Mouse (Mus musculus): ENCODE results near the gene Agap1.

Agap1 gene

GRCm38 (mm10) chr1:89457126-89458031 is 2.8 kb downstream of the Agap1 start:
- no peak for DNase-seq (ENCODE audit: low spot score in 2 of 2)

- no peak for DNase-seq (ENCODE audit: low spot score in 2 of 2)
Observed at GRCm38 (mm10) chr1:89461881-89462280, 7.3 kb downstream of the Agap1 start.

DNA sequence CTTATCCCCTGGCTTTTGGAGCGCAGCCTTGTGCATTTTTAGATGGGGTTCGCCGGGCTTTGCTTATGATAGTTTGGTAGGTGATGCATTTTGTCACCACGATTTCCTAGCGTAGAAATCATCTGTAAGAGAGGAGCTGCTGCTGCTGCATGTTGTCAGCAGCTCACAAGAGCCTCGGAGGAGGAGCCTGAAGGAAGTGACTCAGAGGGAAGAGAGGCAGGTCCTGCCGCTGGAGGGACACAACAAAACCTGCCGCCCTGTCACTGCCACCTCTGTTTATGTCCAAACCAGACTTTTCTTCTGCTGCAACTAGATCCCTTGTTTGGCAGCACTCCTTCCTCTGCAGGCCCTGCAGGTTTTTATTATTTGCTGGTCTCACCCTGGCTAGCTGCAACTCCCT is 8.5 kb downstream of the Agap1 start:
- DNase-seq (ENCODE audit: low spot score in 2 of 2), result no peak

GRCm38 (mm10) chr1:89465417-89466002 is 10.9 kb downstream of the Agap1 start:
- DNase-seq (ENCODE audit: low spot score in 2 of 2), result peak in 1 of 2 experiments; percentile 47

GRCm38 (mm10) chr1:89467321-89468069 is 12.9 kb downstream of the Agap1 start:
- DNase-seq (ENCODE audit: low spot score in 2 of 2), result no peak

GRCm38 (mm10) chr1:89468141-89468540 is 13.5 kb downstream of the Agap1 start:
- DNase-seq (ENCODE audit: low spot score in 2 of 2), result no peak

- no peak for DNase-seq (ENCODE audit: low spot score in 2 of 2)
Observed at GRCm38 (mm10) chr1:89471430-89471829, 16.8 kb downstream of the Agap1 start.

GRCm38 (mm10) chr1:89471891-89472290 is 17.3 kb downstream of the Agap1 start:
- DNase-seq (ENCODE audit: low spot score in 2 of 2), result peak; percentile 19 to 22

- DNase-seq (ENCODE audit: low spot score in 2 of 2), result no peak
Observed at GRCm38 (mm10) chr1:89473946-89474345, 19.3 kb downstream of the Agap1 start.

DNA sequence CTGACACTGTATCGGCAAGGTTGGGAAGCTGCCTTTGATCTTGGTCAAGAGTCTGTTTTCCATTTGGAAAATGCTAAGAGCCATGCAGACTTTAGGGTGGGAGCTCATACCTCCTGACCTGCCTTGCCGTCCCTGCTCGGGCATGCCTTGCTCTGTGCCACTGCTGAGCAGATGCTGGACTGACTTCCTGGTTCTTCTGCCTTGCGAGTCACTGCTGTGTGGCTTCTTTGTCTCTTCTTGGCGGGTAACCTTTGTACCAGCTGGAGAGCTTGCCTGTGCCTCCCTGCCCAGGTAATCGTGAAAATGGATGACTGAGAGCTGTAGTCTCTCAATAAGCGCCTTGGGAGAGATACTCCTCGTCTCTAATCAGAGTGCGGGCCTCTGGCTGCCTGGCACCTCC is 20.2 kb downstream of the Agap1 start:
- no peak for DNase-seq (ENCODE audit: low spot score in 2 of 2)

DNA sequence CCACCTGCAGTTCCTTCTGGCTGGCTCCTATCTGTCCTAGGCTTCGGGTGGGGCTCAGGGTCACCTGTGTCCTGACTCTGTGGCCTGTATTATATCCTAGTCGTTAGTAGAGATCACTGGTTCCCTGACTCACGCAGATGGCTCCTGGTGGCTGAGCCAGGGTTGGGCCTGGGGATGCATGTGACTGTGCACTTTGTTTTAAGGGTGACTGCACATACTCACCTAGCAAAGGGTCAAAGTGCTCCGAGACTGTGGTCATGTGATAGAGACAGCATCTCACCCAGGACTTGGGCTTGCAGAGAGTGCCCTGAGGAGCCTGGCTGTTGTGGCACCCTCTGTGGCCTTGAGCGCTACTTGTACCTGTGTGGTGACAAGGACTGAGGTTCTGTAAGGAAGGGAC is 22.4 kb downstream of the Agap1 start:
- no peak for DNase-seq (ENCODE audit: low spot score in 2 of 2)

DNA sequence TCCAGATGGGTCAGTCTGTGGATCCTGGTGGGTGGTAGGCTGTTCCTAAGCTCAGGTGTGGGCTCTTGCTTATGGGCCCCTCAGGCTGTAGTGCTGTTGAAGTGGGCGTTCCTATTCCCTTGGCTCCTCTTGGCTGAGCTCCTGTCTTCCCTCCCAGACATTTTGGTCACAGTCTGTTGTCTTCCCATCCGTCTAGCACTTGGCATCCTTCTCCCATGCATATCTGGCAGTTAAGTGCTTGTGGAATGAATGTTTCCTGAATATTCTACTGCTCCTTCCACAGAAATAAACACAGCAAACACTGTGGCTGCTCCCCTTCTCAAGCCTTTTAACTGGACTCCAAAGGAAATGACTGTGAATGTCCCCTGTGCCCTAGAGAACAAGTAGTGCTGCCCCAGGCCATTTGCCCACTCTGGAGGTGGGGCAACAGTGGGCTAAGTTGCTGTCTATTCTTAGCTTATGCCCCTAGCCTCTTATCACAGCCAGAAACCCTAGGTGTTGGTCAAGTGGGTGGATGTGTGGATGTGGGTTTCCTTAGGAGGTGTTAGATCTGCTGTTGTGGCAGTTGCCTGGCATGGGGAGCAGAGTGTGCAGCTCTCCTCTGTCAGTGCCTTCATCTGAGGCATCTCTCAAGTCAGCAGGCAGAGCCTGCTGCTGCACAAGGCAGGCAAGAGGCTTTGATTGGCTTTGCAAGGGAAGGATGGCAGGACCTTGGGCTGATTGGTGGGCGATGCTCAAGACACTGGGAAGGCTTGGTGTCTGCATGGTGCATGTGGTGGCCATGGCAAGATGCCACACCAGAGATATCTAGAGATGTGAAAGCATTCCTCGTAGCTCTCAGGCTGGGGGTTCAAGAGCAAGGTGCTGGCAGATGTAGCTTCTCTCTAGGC is 24.2 kb downstream of the Agap1 start:
- DNase-seq (ENCODE audit: low spot score in 2 of 2), result peak; percentile 44 to 58

DNA sequence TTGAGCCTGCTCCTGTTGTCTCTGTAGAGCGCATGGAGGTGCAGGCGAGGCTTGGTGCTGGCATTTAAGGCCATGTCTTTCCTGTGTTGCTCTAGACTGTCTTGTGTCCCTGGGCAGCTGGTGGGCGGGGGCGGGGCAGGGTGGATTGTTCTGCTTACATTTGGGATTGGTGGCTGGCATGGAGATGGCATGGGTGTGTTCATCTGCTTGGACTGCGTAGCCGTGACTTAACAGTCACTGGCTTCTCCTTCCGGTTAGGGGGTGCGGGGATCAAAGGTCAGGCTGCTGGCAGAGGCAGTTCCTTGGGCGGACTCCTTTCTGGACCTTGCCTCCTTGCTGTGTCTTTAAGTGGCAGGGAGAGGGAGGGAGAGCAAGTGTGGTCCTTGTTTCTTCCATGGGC is 26.5 kb downstream of the Agap1 start:
- DNase-seq (ENCODE audit: low spot score in 2 of 2), result no peak

DNA sequence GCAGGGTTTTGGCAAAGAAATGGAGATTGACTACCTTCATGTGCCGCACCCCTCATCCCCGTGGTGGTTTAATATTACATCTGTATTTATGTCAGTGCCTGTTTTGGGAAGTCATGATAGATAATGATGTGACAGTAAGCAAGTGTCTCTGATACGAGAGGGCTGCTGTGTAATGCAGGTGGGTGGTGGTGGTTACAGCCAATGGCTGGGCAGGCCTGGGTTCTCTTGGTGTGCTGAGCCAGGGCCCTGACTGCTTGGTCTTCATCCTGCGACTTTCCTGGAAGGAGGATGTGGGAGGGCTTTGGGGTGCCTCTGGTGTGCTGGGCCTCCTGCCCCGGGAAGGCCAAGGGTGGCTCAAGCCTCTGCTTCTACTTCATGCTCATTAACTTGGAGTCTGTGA is 28.2 kb downstream of the Agap1 start:
- no peak for DNase-seq (ENCODE audit: low spot score in 2 of 2)

DNA sequence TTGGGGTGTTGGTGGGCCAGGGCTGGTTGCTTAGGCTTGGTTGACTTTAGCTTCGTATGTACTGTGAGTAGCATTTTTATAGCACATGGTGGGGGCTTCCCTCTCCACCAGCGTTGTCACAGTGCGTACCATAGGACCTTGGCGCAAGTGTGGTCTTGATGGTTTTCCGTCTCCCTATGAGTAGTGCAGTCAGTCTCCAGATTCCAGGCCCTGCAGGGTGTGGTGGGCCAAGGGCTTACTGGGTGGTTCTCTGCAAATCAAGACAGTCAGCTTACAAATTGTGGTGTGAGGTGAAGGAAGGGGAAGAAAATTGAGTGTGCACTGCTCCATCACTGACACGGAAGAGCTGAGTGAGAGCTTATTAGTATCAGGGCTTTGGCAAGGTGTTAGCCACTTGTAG is 32.3 kb downstream of the Agap1 start:
- no peak for DNase-seq (ENCODE audit: low spot score in 2 of 2)

- DNase-seq (ENCODE audit: low spot score in 2 of 2), result no peak
Observed at GRCm38 (mm10) chr1:89489111-89489971, 34.7 kb downstream of the Agap1 start.

- no peak for DNase-seq (ENCODE audit: low spot score in 2 of 2)
Observed at GRCm38 (mm10) chr1:89493177-89493576, 38.6 kb downstream of the Agap1 start.

GRCm38 (mm10) chr1:89494816-89495215 is 40.2 kb downstream of the Agap1 start:
- no peak for DNase-seq (ENCODE audit: low spot score in 2 of 2)

DNA sequence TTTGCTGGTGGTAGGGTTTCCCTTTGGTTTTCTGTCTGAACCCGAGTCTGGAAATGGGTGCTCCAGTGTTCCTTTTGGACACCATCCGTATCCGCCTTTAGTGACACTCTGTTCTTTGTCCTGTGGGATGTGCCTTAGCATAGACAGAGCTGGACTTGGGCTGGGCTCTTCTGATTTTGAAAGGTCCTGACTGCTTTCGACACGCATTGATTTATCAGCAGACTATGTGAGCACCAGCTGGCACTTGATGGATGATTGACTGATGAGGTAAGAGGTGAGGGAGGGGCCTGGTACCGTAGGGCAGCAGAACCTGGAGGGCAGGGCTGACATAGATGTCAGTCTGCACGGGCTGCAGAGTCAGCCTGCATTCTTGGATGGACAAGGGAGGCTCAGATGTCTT is 41.6 kb downstream of the Agap1 start:
- no peak for DNase-seq (ENCODE audit: low spot score in 2 of 2)

DNA sequence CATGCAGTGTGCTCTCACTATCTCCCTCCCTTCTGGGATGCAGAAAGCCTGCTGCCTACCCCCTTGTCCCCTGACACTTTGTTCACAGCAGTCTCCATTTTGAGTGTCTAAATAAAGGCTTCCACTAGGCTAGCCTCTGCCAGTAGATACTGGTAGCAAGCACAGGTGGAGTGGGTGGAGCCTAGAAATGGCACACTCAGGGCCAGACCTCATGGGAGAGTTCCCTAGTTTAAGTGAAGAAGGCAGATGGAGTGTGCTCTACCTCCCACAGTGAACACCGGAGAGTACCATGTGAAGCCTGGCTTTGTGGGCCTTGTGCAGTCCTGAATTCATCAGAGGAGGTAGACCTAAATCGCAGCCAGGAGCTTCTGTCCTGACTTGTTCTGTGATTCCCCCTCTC is 46.3 kb downstream of the Agap1 start:
- no peak for DNase-seq (ENCODE audit: low spot score in 2 of 2)

GRCm38 (mm10) chr1:89501346-89501745 is 46.7 kb downstream of the Agap1 start:
- no peak for DNase-seq (ENCODE audit: low spot score in 2 of 2)

Data from frontal cortex, postnatal 36 days (tissue).